Mouse (Mus musculus) myocyte (in vitro differentiated cells): ENCODE measurements around the gene Gng4. TPM values are rescaled to one million over a fixed set of nuclear protein-coding genes. Genes with fewer than 3 reads are reported as not detected.

Source experiments
- H3K27me3 ChIP-seq: one replicate; pipeline ENCODE4 v1.6.1; 2011; ENCODE audit not compliant: control insufficient read depth, insufficient read depth, insufficient read length
- H3K36me3 ChIP-seq: one replicate; pipeline ENCODE4 v1.6.1; 2011; ENCODE audit not compliant: control insufficient read depth, insufficient read depth
- H3K4me2 ChIP-seq: one replicate; pipeline ENCODE4 v1.6.1; 2011; ENCODE audit warnings: low read depth, control low read depth
- H3K4me3 ChIP-seq: one replicate; pipeline ENCODE4 v1.5.1; 2011; ENCODE audit warnings: mild to moderate bottlenecking, control low read depth, moderate library complexity
- H3K79me2 ChIP-seq: one replicate; pipeline ENCODE4 v1.6.1; 2011; ENCODE audit not compliant: control insufficient read depth, insufficient read depth
- H3ac ChIP-seq: one replicate; pipeline ENCODE4 v1.6.1; 2011; ENCODE audit not compliant: control insufficient read depth, insufficient read length
- CEBPB ChIP-seq: IDR thresholded peaks from 2 replicates; pipeline ENCODE4 v1.6.1; 2011; ENCODE audit warnings: mild to moderate bottlenecking, moderate library complexity; ENCODE audit not compliant: poor library complexity, insufficient read depth, severe bottlenecking
- E2F4 ChIP-seq: IDR thresholded peaks from one replicate; pipeline ENCODE4 v1.6.1; 2011; ENCODE audit warnings: mild to moderate bottlenecking, control low read depth, moderate library complexity; ENCODE audit not compliant: insufficient read depth
- MAX ChIP-seq: IDR thresholded peaks from one replicate; pipeline ENCODE4 v1.6.1; 2011; ENCODE audit warnings: low read depth, mild to moderate bottlenecking, control low read depth
- MYOD1 ChIP-seq, 3 experiments: IDR thresholded peaks; one replicate each; pipeline ENCODE4 v1.6.1; 2011; ENCODE audit warnings: control low read depth in 2 of 3, low read depth in 2 of 3, mild to moderate bottlenecking in 2 of 3, moderate library complexity in 1 of 3; ENCODE audit not compliant: insufficient read length in 2 of 3, control insufficient read depth in 1 of 3
- MYOG ChIP-seq, 3 experiments: IDR thresholded peaks; one replicate each; pipeline ENCODE4 v1.6.1; 2011; ENCODE audit warnings: control low read depth in 2 of 3, low read depth in 2 of 3, mild to moderate bottlenecking in 2 of 3; ENCODE audit not compliant: insufficient read length in 2 of 3, control insufficient read depth in 1 of 3, insufficient read depth in 1 of 3
- POLR2A ChIP-seq: IDR thresholded peaks from one replicate; pipeline ENCODE4 v1.6.1; 2011; ENCODE audit warnings: low read depth, mild to moderate bottlenecking, control low read depth, moderate library complexity; ENCODE audit not compliant: insufficient read length
- POLR2AphosphoS2 ChIP-seq: IDR thresholded peaks from one replicate; pipeline ENCODE4 v1.6.1; 2011; ENCODE audit warnings: low read depth, control low read depth; ENCODE audit not compliant: insufficient read length
- REST ChIP-seq: IDR thresholded peaks from one replicate; pipeline ENCODE4 v1.6.1; 2011; ENCODE audit warnings: mild to moderate bottlenecking, control low read depth, moderate library complexity; ENCODE audit not compliant: insufficient read depth, insufficient read length
- SRF ChIP-seq: IDR thresholded peaks from one replicate; pipeline ENCODE4 v1.6.1; 2011; ENCODE audit warnings: low read depth; ENCODE audit not compliant: control insufficient read depth, insufficient read length
- TCF12 ChIP-seq: IDR thresholded peaks from one replicate; pipeline ENCODE4 v1.6.1; 2011; ENCODE audit warnings: mild to moderate bottlenecking, control low read depth; ENCODE audit not compliant: poor library complexity, insufficient read depth, severe bottlenecking
- TCF3 ChIP-seq: IDR thresholded peaks from one replicate; pipeline ENCODE4 v1.6.1; 2011; ENCODE audit warnings: low read depth, control low read depth; ENCODE audit not compliant: insufficient read length
- USF1 ChIP-seq: IDR thresholded peaks from one replicate; pipeline ENCODE4 v1.6.1; 2011; ENCODE audit warnings: low read depth, mild to moderate bottlenecking, control low read depth, moderate library complexity
- polyA plus RNA-seq: library from polyadenylated mRNA; unstranded; fragments of >200 nt; fragmentation: generic; extraction: Trizol; gene quantifications from one replicate; pipeline ENCODE4 v1.2.1, GENCODE M21; 2012; ENCODE audit warnings: missing spikeins

Gng4 gene
- 0.56 TPM for polyA plus RNA-seq

DNA sequence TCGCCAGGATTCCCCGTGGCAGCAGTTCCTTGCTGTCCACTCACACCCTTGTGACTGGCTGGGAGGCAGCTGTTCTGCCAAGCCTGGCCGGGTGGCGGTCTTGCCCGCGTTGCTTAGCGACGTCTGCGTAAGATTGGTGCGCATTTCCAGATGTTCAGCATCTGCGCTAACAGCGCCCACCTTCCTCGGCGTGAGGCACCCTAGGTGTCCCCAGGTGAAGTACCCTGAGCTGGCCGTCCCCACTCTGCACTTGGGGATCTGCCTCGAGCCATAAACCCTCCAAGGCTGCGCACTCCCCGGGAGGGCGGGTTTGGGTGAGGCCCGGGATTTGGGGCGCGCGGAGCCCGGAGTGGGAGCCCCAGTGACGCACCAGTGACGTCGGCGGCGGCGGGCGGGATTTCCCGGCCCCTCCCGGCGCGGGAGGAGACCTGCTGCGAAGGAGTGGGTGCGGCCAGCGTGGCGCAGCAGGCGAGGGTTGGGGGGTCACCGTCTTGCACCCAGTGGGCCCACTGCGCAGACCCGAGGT lies at the start of gene Gng4:
Gene Gng4, plus strand, starts transcription at position 166 of the 526 bp plus-strand sequence.
- Histone ChIP-seq H3K36me3 (no peaks in the 10 kb centered on the region), H3K79me2 (no peaks in the 10 kb centered on the region), H3K4me2 (peak within 1 kb of the TSS; percentile 79), H3K27me3 (peaks cover 15% of the 10 kb centered on the region), H3K4me3 (peak within 1 kb of the TSS; percentile 13), H3ac (peak within 1 kb of the TSS; percentile 16)
- peak in 2 of 3 experiments; percentile 71 to 81 for TF ChIP-seq MYOD1 (IDR thresholded peaks at IDR 0.05; ENCODE audit: control insufficient read depth in 1 of 3, insufficient read length in 2 of 3, low read depth in 2 of 3)
- no peak for TF ChIP-seq CEBPB
- peak in 2 of 3 experiments; percentile 66 to 79 for TF ChIP-seq MYOG (IDR thresholded peaks at IDR 0.05; ENCODE audit: control insufficient read depth in 1 of 3, insufficient read depth in 1 of 3, insufficient read length in 2 of 3, low read depth in 2 of 3)
- TF ChIP-seq SRF, result no peak

DNA sequence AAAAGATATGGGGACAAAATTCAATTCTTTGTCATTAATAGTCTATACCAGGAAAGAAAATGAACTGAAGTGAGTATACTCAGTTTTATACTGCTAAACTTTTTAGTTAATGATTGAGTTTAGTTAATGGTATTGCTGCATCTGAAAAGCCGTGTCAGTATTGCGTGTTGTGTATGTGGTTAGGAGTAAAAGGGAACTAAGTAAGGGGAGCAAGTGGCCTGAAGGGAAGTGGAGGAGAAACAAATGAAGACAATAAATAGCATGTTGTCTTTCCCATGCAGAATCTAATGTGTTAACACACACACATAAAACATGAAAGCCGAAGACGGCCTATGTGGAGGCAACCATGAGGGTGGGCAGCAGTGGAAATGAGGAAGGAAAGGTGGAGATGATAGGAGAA lies 44.6 kb upstream of the Gng4 start:
- H3K36me3 ChIP-seq, result peaks cover 20% of the 10 kb centered on the region
- no peak overlapping the region for H3ac ChIP-seq
- no peak overlapping the region for H3K4me3 ChIP-seq

GRCm38 (mm10) chr13:13745911-13746310 lies 37.9 kb upstream of the Gng4 start:
- Histone ChIP-seq H3K79me2 (no peaks in the 10 kb centered on the region), H3K27me3 (no peaks in the 10 kb centered on the region), H3ac (no peak overlapping the region), H3K4me3 (no peak overlapping the region), H3K4me2 (no peak overlapping the region), H3K36me3 (peaks cover 30% of the 10 kb centered on the region)
- no peak for TF ChIP-seq TCF3
- TF ChIP-seq MYOD1 (IDR thresholded peaks at IDR 0.05; ENCODE audit: control insufficient read depth in 1 of 3, insufficient read length in 2 of 3, low read depth in 2 of 3), result no peak
- no peak for TF ChIP-seq POLR2A
- no peak for TF ChIP-seq E2F4
- TF ChIP-seq TCF12, result no peak
- no peak for TF ChIP-seq MYOG (IDR thresholded peaks at IDR 0.05; ENCODE audit: control insufficient read depth in 1 of 3, insufficient read depth in 1 of 3, insufficient read length in 2 of 3, low read depth in 2 of 3)
- no peak for TF ChIP-seq REST
- no peak for TF ChIP-seq SRF

More for the DNA sequence above, 44.6 kb upstream of the Gng4 start:
- H3K4me2 ChIP-seq, result no peak overlapping the region
- TF ChIP-seq USF1 (no peak), POLR2AphosphoS2 (no peak), MYOG (IDR thresholded peaks at IDR 0.05; ENCODE audit: control insufficient read depth in 1 of 3, insufficient read depth in 1 of 3, insufficient read length in 2 of 3, low read depth in 2 of 3) (no peak), E2F4 (no peak), MAX (no peak), TCF3 (no peak), SRF (no peak), POLR2A (no peak), TCF12 (no peak), REST (no peak), MYOD1 (IDR thresholded peaks at IDR 0.05; ENCODE audit: control insufficient read depth in 1 of 3, insufficient read length in 2 of 3, low read depth in 2 of 3) (no peak), CEBPB (no peak)
- H3K79me2 ChIP-seq, result no peaks in the 10 kb centered on the region
- no peaks in the 10 kb centered on the region for H3K27me3 ChIP-seq

DNA sequence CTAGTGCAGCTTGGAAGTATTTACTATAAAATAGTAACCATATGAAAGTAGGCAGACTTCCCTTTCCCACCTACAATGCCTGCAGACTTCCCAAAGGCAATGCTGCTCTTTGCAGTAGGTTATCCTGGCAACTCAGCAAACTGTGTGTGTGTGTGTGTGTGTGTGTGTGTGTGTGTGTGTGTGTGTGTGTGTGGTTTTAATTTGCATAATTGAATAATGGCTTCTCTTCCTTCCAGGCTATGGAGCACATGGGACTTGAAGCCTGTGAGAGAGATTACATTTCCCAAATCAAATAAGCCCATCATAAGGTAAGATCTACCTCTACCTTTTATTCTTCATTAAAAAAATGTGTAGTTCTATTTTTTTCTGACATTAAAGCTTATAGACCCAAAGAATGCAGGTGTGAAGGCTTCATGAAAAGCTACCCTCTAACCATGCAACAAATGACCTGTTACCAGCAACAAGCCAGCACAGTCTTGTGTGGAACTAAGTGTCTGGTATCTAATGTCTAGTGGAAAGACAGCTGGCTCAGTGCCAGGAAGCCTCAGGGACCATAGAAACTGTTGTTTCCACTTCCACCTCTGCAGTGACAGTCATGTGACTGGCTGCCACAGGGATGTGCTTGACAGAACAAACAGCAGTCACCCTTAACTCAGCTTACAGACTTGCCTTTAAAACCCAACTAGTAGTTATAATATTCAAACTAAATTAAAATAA lies 7.9 kb upstream of the Gng4 start:
- no peak for TF ChIP-seq TCF12
- no peak for TF ChIP-seq MYOD1 (IDR thresholded peaks at IDR 0.05; ENCODE audit: control insufficient read depth in 1 of 3, insufficient read length in 2 of 3, low read depth in 2 of 3)
- no peak for TF ChIP-seq CEBPB
- no peak for TF ChIP-seq SRF
- TF ChIP-seq REST, result no peak
- no peak for TF ChIP-seq E2F4
- TF ChIP-seq POLR2A, result no peak
- no peak for TF ChIP-seq MAX
- no peak for TF ChIP-seq USF1
- no peak for TF ChIP-seq POLR2AphosphoS2
- H3K4me3 ChIP-seq, result no peak overlapping the region
- H3K36me3 ChIP-seq, result peaks cover 6% of the 10 kb centered on the region
- H3ac ChIP-seq, result no peak overlapping the region
- H3K79me2 ChIP-seq, result no peaks in the 10 kb centered on the region
- H3K4me2 ChIP-seq, result no peak overlapping the region
- H3K27me3 ChIP-seq, result no peaks in the 10 kb centered on the region

DNA sequence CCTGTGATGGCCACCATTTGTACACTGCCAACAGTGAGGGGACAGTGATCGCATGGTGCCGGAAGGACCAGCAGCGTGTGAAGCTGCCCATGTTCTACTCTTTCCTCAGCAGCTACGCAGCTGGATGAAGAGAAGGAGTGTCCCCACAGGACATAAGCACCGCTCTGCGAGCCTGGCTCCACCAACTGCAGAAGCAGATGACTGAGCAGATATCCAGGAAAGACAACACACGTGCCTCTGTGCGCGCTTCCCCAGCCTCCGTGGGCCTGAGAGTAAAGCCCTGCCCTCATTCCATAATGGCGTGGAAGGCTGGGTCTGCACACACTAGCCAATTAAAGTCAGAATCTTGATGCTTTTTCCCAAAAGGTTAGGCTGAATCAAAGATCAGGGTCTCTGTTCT lies 6.8 kb upstream of the Gng4 start:
- no peaks in the 10 kb centered on the region for H3K27me3 ChIP-seq
- no peak overlapping the region for H3K4me2 ChIP-seq

More for the DNA sequence above, 6.8 kb upstream of the Gng4 start:
- Histone ChIP-seq H3ac (no peak overlapping the region), H3K4me3 (no peak overlapping the region), H3K79me2 (no peaks in the 10 kb centered on the region), H3K36me3 (peaks cover 6% of the 10 kb centered on the region)
- TF ChIP-seq CEBPB (no peak), USF1 (no peak), MAX (no peak), MYOD1 (IDR thresholded peaks at IDR 0.05; ENCODE audit: control insufficient read depth in 1 of 3, insufficient read length in 2 of 3, low read depth in 2 of 3) (no peak), TCF3 (no peak), REST (no peak), POLR2A (no peak)
